Mouse (Mus musculus) heart, postnatal 0 days (tissue): ENCODE measurements around the gene Surf1. TPM values are rescaled to one million over a fixed set of nuclear protein-coding genes. Genes with fewer than 3 reads are reported as not detected.
A peak's percentile ranks its signal among the peaks of the same experiment; 100 is the strongest.

ENCODE experiments used
- ATAC-seq: fragments of 200-750 bp; cut with Nextera tagmentation; 2 replicates; pipeline ENCODE4 v1.8.0; 2017; ENCODE audit warnings: low read depth, moderate number of reproducible peaks, moderate library complexity; ENCODE audit not compliant: insufficient read depth
- DNase-seq: peaks from one replicate; pipeline ENCODE4 v3.0.0-alpha.2; 2016; ENCODE audit warnings: low spot score
- H3K27ac ChIP-seq: fragments of 300-500 bp; sonication (generic); 2 replicates; pipeline ENCODE4 v1.5.1; 2014; ENCODE audit warnings: low read depth, mild to moderate bottlenecking
- H3K27me3 ChIP-seq: fragments of 300-500 bp; sonication (generic); 2 replicates; pipeline ENCODE4 v1.6.1; 2014; ENCODE audit warnings: low read length, mixed read lengths; ENCODE audit not compliant: control insufficient read depth, insufficient read depth
- H3K36me3 ChIP-seq: fragments of 300-500 bp; sonication (generic); replicated peaks from 2 replicates; pipeline ENCODE4 v1.6.1; 2014; ENCODE audit warnings: low read length, mixed read lengths; ENCODE audit not compliant: control insufficient read depth, insufficient read depth
- H3K4me1 ChIP-seq: fragments of 300-500 bp; sonication (generic); 2 replicates; pipeline ENCODE4 v1.6.1; 2014; ENCODE audit warnings: antibody characterized with exemption; ENCODE audit not compliant: control insufficient read depth, insufficient read depth
- H3K4me2 ChIP-seq: fragments of 300-500 bp; sonication (generic); 2 replicates; pipeline ENCODE4 v1.6.1; 2014; ENCODE audit warnings: low read depth, mild to moderate bottlenecking, low read length, moderate library complexity
- H3K4me3 ChIP-seq: fragments of 300-500 bp; sonication (generic); 2 replicates; pipeline ENCODE4 v1.5.1; 2014; ENCODE audit warnings: low read depth, low read length
- H3K9ac ChIP-seq: fragments of 300-500 bp; sonication (generic); replicated peaks from 2 replicates; pipeline ENCODE4 v1.6.1; 2014; ENCODE audit warnings: low read depth, low read length, mixed read lengths
- H3K9me3 ChIP-seq: fragments of 300-500 bp; sonication (generic); replicated peaks from 2 replicates; pipeline ENCODE4 v1.6.1; 2016; ENCODE audit warnings: low read length; ENCODE audit not compliant: control insufficient read depth
- CTCF ChIP-seq: IDR thresholded peaks from 2 replicates; pipeline ENCODE4 v1.5.1; 2016; ENCODE audit warnings: antibody characterized with exemption, control low read depth, low read depth
- EP300 ChIP-seq: IDR thresholded peaks from 2 replicates; pipeline ENCODE4 v1.6.1; 2016; ENCODE audit warnings: antibody characterized with exemption, low read depth
- WGBS: fragments of 180-500 bp; shearing (Covaris S2); extraction: QIAGEN DNeasy Blood & Tissue Kit; methylation state at CpG from one replicate; pipeline ENCODE4 v1.1.7; 2014; 5-methylcytosine and 5-hydroxymethylcytosine counted together
- polyA plus RNA-seq: library from polyadenylated mRNA; unstranded; fragments of >200 nt; fragmentation: Nextera tagmentation; extraction: Ambion mirVana; gene quantifications from 2 replicates; pipeline ENCODE4 v1.2.1, GENCODE M21; 2015
- total RNA-seq: library from RNA; depleted of rRNA; stranded (reverse); fragments of >200 nt; gene quantifications from 2 replicates; pipeline ENCODE4 v1.2.3, GENCODE M21; 2014; ENCODE audit warnings: low replicate concordance

Gene Surf1
- total and polyA plus RNA-seq, 2 experiments from 2014 or later, result 41.4 to 42.7 TPM

DNA sequence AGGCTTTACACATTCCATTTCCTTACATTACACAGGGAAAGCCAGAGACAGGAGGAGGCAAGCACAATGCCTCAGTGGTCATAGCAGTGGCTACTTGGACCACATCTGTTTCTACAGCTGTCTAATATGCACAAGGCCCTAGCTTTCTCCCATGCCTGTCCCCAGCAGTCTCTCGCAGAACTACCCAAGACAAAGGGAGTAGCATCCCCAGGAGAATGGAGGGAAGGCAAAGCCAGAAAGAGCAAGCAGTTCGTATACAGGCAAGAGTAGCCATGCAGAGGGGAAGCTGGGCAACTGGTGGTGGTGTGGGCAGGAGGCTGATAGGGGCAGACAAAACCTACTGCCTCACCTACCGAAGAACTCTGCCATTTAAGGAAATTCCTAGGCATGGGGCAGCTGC, 9.9 kb downstream of the Surf1 start:
- 86% methylated on average over 3 of the region's 3 CpGs for WGBS
- DNase-seq, result no peak
- H3K4me2 ChIP-seq, result no peak overlapping the region
- no peaks in the 10 kb centered on the region for H3K9me3 ChIP-seq
- peaks cover 25% of the 10 kb centered on the region for H3K4me1 ChIP-seq
- no peak overlapping the region for H3K4me3 ChIP-seq
- H3K36me3 ChIP-seq, result peaks cover 25% of the 10 kb centered on the region
- no peaks in the 10 kb centered on the region for H3K27me3 ChIP-seq
- H3K9ac ChIP-seq, result no peak overlapping the region
- no peak overlapping the region for H3K27ac ChIP-seq
- ATAC-seq, result no peak
- no peak for TF ChIP-seq CTCF
- TF ChIP-seq EP300, result no peak

DNA sequence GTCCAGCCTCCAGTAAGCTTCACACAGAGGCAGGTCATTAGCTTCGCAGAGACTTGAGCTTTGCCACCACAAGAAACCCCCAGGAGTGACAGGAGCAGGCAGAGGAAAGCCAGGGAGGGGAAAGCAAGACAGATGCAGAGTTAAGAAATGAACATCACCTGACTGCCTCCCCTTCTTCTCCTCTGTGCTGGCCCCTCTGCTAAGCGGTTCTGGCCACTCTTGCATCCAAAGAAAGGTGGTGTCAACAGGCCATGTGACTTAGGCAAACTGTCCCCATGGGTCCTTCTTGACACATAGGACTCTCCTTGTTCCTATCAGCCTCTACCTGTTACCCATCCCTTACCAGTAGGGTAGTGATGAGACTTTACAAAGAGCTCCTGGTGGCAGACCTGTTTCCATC, 10.4 kb downstream of the Surf1 start:
- no peak for ATAC-seq
- H3K4me2 ChIP-seq, result no peak overlapping the region
- no peaks in the 10 kb centered on the region for H3K27me3 ChIP-seq
- no peak for DNase-seq
- H3K27ac ChIP-seq, result no peak overlapping the region
- H3K9ac ChIP-seq, result no peak overlapping the region
- peaks cover 25% of the 10 kb centered on the region for H3K36me3 ChIP-seq
- 90% methylated on average over 2 of the region's 2 CpGs for WGBS
- no peak overlapping the region for H3K4me3 ChIP-seq
- no peaks in the 10 kb centered on the region for H3K9me3 ChIP-seq
- H3K4me1 ChIP-seq, result peaks cover 25% of the 10 kb centered on the region
- TF ChIP-seq EP300 (no peak), CTCF (no peak)

DNA sequence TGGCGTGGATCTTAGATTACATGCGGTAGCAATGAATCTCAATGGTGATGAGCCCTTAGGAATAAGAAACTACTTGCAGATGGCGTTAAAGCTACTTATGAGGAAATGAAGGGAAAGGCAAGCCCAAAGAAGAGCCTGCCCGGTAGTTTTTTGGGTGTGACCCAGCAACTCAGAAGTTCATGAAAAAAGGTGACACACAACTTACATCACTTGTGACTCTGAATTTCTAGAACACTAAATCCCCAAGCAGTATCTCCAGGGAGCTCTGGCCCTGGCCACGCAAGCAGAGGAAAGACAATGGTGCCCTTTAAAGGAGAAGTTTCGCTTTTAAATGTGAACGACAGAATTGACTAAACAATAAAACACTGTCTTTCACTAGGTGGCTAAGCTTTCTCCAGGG, 13.0 kb downstream of the Surf1 start:
- Histone ChIP-seq H3K36me3 (peaks cover 43% of the 10 kb centered on the region), H3K4me1 (peaks cover 12% of the 10 kb centered on the region), H3K27ac (peak overlapping the region; percentile 87), H3K9me3 (no peaks in the 10 kb centered on the region), H3K4me3 (peak overlapping the region; percentile 89), H3K4me2 (peak overlapping the region; percentile 95), H3K27me3 (no peaks in the 10 kb centered on the region), H3K9ac (peak overlapping the region; percentile 77)
- WGBS, result 12% methylated on average over 7 of the region's 7 CpGs
- TF ChIP-seq EP300 (no peak), CTCF (no peak)
- no peak for DNase-seq
- ATAC-seq, result no peak

DNA sequence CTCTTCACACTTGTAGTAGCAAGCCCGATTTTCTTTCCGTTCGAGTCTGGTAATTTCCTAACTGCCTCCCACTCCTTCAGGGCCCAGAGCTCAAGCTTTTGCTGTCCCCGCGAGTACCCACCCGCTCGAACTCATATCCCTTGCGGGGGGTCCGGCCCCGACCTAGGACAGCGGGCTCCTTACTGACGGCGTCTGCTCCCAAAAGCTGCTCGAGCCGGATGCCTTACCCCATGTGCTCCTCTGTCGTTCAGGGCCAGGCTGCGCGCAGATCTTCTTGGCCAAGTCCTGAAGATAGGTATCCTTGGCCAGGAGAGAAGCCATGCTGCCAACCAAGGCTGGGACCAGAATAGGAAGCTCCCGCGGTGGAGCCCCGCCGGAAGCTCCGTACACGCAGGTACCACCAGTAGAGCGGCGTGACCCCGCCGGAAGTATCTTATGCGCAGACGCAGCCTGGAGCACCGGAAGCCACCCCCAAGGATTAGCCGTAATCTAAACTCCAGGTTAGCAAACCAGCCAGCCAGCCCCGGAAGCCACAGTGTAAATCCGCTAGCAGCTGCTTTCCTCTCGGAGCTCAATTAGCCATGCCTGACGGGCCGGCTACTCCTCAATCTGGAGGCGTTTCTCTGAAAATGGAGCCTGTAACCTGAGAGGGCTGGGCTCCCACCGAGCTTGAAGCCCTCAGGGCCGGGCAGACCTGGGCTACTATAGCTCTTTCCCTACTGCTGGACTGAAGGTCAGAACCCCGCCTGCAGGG, 13.7 kb downstream of the Surf1 start, which contains the start of gene Surf6:
Surf6 (minus strand) TSS at position 413 of the 754 bp plus-strand sequence.
- WGBS, result under 1% methylated on average over 41 of the region's 41 CpGs
- no peak for TF ChIP-seq CTCF
- TF ChIP-seq EP300, result peak; percentile 24; the same call in 1 of the 2 replicates

DNA sequence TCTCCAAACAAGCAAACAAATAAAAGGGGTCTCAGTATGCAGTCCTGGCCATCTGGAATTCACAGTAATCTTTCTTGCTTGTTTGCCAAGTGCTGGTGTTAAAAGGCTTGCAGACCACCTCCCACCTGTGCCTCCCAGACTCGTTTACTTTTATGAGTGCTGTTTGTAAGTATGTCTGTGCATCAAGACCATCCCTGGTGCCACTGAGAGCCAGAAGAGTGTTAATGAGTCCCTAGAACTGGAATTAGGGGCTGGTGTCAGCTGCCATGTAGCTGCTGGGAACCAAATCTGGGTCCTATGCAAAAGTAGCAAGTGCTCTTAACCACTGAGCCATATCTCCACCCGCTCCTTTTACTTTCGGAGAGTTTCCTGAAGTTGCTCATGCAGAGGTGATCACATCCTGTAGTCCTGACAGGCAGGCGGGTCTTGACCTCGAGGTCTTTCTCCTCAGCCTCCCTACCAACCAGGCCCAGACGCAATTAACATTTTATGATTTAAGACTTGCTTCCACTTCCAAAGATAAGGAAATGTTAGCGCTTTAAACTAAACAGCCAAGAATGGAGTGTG, 14.4 kb downstream of the Surf1 start:
- peak overlapping the region; percentile 95 for H3K4me2 ChIP-seq
- peak overlapping the region; percentile 87 for H3K27ac ChIP-seq
- peak overlapping the region; percentile 89 for H3K4me3 ChIP-seq
- peak overlapping the region; percentile 77 for H3K9ac ChIP-seq
- H3K27me3 ChIP-seq, result no peaks in the 10 kb centered on the region
- TF ChIP-seq CTCF, result no peak
- no peak for TF ChIP-seq EP300
- ATAC-seq (no peak), DNase-seq (no peak)
- H3K9me3 ChIP-seq, result no peaks in the 10 kb centered on the region
- H3K36me3 ChIP-seq, result peaks cover 46% of the 10 kb centered on the region
- WGBS, result 7% methylated on average over 7 of the region's 7 CpGs
- peaks cover 12% of the 10 kb centered on the region for H3K4me1 ChIP-seq

More for the DNA sequence above, 13.7 kb downstream of the Surf1 start, which contains the start of gene Surf6:
- DNase-seq, result peak; percentile 97
- Histone ChIP-seq H3K4me3 (peak within 1 kb of the TSS; percentile 89), H3K27ac (peak within 1 kb of the TSS; percentile 87), H3K27me3 (no peaks in the 10 kb centered on the region), H3K9me3 (no peaks in the 10 kb centered on the region), H3K4me2 (peak within 1 kb of the TSS; percentile 95), H3K4me1 (peaks cover 12% of the 10 kb centered on the region), H3K9ac (peak within 1 kb of the TSS; percentile 77), H3K36me3 (peaks cover 44% of the 10 kb centered on the region)
- peak; percentile 93 for ATAC-seq
